ENCODE assay signal across 15 mouse cellular contexts in the genomic region with DNA sequence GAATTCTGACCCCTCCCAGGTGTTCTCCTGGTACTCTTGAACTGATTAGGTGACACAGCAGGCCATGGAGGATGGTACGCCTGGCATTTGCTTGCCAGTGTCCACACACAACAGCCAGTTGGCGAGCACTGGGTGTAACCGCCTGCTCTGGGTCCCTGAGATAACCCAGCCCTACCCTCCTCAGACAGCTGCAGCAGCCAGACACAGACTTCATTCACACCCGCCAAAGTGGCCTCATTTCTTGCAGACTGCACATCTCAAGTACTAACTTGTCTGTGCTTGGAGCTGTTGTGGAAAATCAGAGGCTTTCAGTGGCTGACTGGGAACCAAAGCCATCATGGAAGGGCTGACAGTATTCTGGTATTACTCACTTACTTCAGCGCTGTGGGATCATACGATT. TPM values are rescaled to one million over a fixed set of nuclear protein-coding genes. Genes with fewer than 3 reads are reported as not detected.
DNase-seq lines count a peak whose midpoint lies in the region; ATAC-seq and TF ChIP-seq lines count a peak whose summit lies in the region.
"Had no signal": no experiment of that assay in that cellular context is flagged by ENCODE, and none has a peak within 500 bp of the region (broad histone marks: within the 10 kb centered on the region; RNA-seq: fewer than 3 reads in every experiment).

No protein-coding gene starts in this region.

- H3K4me1 ChIP-seq in heart, embryonic 16.5 days (ENCODE audit: control insufficient read depth, insufficient read depth, low read length), result no peaks in the 10 kb centered on the region
- peaks cover 11% of the 10 kb centered on the region; the same call in 1 of the 2 replicates for H3K4me1 ChIP-seq in intestine, embryonic 15.5 days (replicated peaks)
- H3K4me1 ChIP-seq in hindbrain, embryonic 14.5 days (replicated peaks; ENCODE audit: control insufficient read depth, insufficient read depth, low read length), result no peaks in the 10 kb centered on the region
- H3K4me1 ChIP-seq in hindbrain, postnatal 0 days (ENCODE audit: insufficient read depth, low read length), result no peaks in the 10 kb centered on the region

- no peaks in the 10 kb centered on the region for H3K36me3 ChIP-seq in heart, embryonic 16.5 days (ENCODE audit: control insufficient read depth, insufficient read depth)
- H3K36me3 ChIP-seq in intestine, embryonic 15.5 days, result no peaks in the 10 kb centered on the region
- no peaks in the 10 kb centered on the region for H3K36me3 ChIP-seq in hindbrain, embryonic 14.5 days (replicated peaks; ENCODE audit: control insufficient read depth, insufficient read depth)
- H3K36me3 ChIP-seq in hindbrain, postnatal 0 days (ENCODE audit: insufficient read depth, low read length), result no peaks in the 10 kb centered on the region
- H3K36me3 ChIP-seq: heart, embryonic 15.5 days had no signal

- no peak overlapping the region for H3K27ac ChIP-seq in heart, embryonic 16.5 days (ENCODE audit: low read length)
- 0 out of 2 replicates have a peak overlapping the region, but pooled peaks have one; percentile 32 for H3K27ac ChIP-seq in intestine, embryonic 15.5 days
- H3K27ac ChIP-seq in hindbrain, embryonic 14.5 days, result no peak overlapping the region
- H3K27ac ChIP-seq in hindbrain, postnatal 0 days, result no peak overlapping the region
- H3K27ac ChIP-seq: heart, embryonic 15.5 days had no signal

- no peaks in the 10 kb centered on the region for H3K9me3 ChIP-seq in heart, embryonic 16.5 days (replicated peaks; ENCODE audit: control insufficient read depth, low read length)
- H3K9me3 ChIP-seq in intestine, embryonic 15.5 days, result no peaks in the 10 kb centered on the region
- no peaks in the 10 kb centered on the region for H3K9me3 ChIP-seq in hindbrain, embryonic 14.5 days (ENCODE audit: control insufficient read depth, low read length)
- H3K9me3 ChIP-seq in hindbrain, postnatal 0 days (ENCODE audit: low read length), result no peaks in the 10 kb centered on the region
- H3K9me3 ChIP-seq: heart, embryonic 15.5 days had no signal

- H3K9ac ChIP-seq in heart, embryonic 16.5 days (ENCODE audit: low read length), result no peak overlapping the region
- no peak overlapping the region for H3K9ac ChIP-seq in intestine, embryonic 15.5 days
- no peak overlapping the region for H3K9ac ChIP-seq in hindbrain, embryonic 14.5 days
- H3K9ac ChIP-seq in hindbrain, postnatal 0 days (replicated peaks; ENCODE audit: low read length), result no peak overlapping the region
- H3K9ac ChIP-seq: heart, embryonic 15.5 days had no signal

- 0 out of 2 replicates have a peak, but pooled peaks have one; percentile 20 for ATAC-seq in heart, embryonic 16.5 days (replicated peaks; ENCODE audit: extremely low read depth, insufficient read depth, low FRiP score)
- ATAC-seq in intestine, embryonic 15.5 days, result peak; percentile 64
- ATAC-seq in hindbrain, embryonic 14.5 days (ENCODE audit: low FRiP score), result no peak
- ATAC-seq in hindbrain, postnatal 0 days, result no peak
- ATAC-seq: forebrain, embryonic 16.5 days; midbrain, embryonic 16.5 days had no signal

- 37% methylated on average over 6 of the region's 6 CpGs for WGBS in heart, embryonic 16.5 days
- WGBS in intestine, embryonic 15.5 days, result 52% methylated on average over 6 of the region's 6 CpGs
- WGBS in hindbrain, embryonic 14.5 days, result 81% methylated on average over 6 of the region's 6 CpGs
- 89% methylated on average over 6 of the region's 6 CpGs for WGBS in hindbrain, postnatal 0 days

- H3K27me3 ChIP-seq in heart, embryonic 16.5 days (ENCODE audit: control insufficient read depth, insufficient read depth, low read length), result peaks cover 3% of the 10 kb centered on the region; the same call in 1 of the 2 replicates
- H3K27me3 ChIP-seq in intestine, embryonic 15.5 days (replicated peaks), result no peaks in the 10 kb centered on the region
- H3K27me3 ChIP-seq in hindbrain, embryonic 14.5 days (ENCODE audit: control insufficient read depth, insufficient read depth, low read length), result no peaks in the 10 kb centered on the region
- no peaks in the 10 kb centered on the region for H3K27me3 ChIP-seq in hindbrain, postnatal 0 days (ENCODE audit: insufficient read depth, low read length)

- intact Hi-C loops in heart, postnatal 25 days (cut with DNase I), result no loop called here

- DNase-seq in heart, postnatal 25 days (ENCODE audit: low spot score), result no peak
- DNase-seq in c-Kit-positive CD71-positive TER-119-negative erythroid progenitor cells, embryonic 14.5 days (ENCODE audit: low read depth), result peak; percentile 74
- DNase-seq in spleen, postnatal 10 days (ENCODE audit: low spot score in 2 of 2), result peak; percentile 60 to 83
- no peak for DNase-seq in hindbrain, embryonic 14.5 days (ENCODE audit: low spot score)
- DNase-seq in hindbrain, postnatal 0 days (ENCODE audit: low spot score), result no peak
- no peak for DNase-seq in ovary, postnatal 10 days (ENCODE audit: low spot score)
- DNase-seq: embryo, embryonic 11 days; kidney, postnatal 14 days had no signal

- no peak for TF ChIP-seq CTCF in hindbrain, postnatal 0 days (IDR thresholded peaks at IDR 0.05; ENCODE audit: low read depth)

- H3K4me2 ChIP-seq in heart, embryonic 16.5 days (ENCODE audit: low read depth, low read length), result no peak overlapping the region
- no peak overlapping the region for H3K4me2 ChIP-seq in intestine, embryonic 15.5 days (replicated peaks)
- no peak overlapping the region for H3K4me2 ChIP-seq in hindbrain, embryonic 14.5 days (replicated peaks)
- H3K4me2 ChIP-seq in hindbrain, postnatal 0 days (ENCODE audit: low read depth, low read length), result no peak overlapping the region
- H3K4me2 ChIP-seq: heart, embryonic 15.5 days had no signal

- no peak overlapping the region for H3K4me3 ChIP-seq in heart, embryonic 16.5 days (ENCODE audit: low read length)
- no peak overlapping the region for H3K4me3 ChIP-seq in intestine, embryonic 15.5 days (replicated peaks)
- H3K4me3 ChIP-seq in hindbrain, embryonic 14.5 days (replicated peaks; ENCODE audit: low read length), result no peak overlapping the region
- H3K4me3 ChIP-seq in hindbrain, postnatal 0 days (ENCODE audit: low read length), result no peak overlapping the region
- H3K4me3 ChIP-seq: heart, embryonic 15.5 days had no signal

RNA-seq across cellular contexts. Expression of a gene that starts 7.6 kb away (rescaled TPM):
- 0.19 TPM in 1 of 2 replicates, not detected in the other for polyA plus RNA-seq in heart, embryonic 16.5 days (2015; fragmentation: Nextera tagmentation; extraction: Ambion mirVana)
- total RNA-seq in heart, postnatal 25 days (2021), result under 1 TPM; 0.42 to 0.56 TPM
- 0.24 TPM in 1 of 2 replicates, not detected in the other for polyA plus RNA-seq in intestine, embryonic 15.5 days (2015; fragmentation: Nextera tagmentation; extraction: Ambion mirVana)
- not detected in 2 replicates for polyA plus RNA-seq in hindbrain, embryonic 14.5 days (2014; fragmentation: Nextera tagmentation; extraction: Ambion mirVana)
- 0.31 and 2.2 TPM in 2 replicates for total RNA-seq in hindbrain, postnatal 0 days (2014; rRNA removed)
- 0.23 TPM in 1 of 2 replicates, not detected in the other for polyA plus RNA-seq in hindbrain, postnatal 0 days (2015; fragmentation: Nextera tagmentation; extraction: Ambion mirVana)
- polyA plus RNA-seq: brain, embryonic 14.5 days; forebrain, embryonic 16.5 days; limb, embryonic 11.5 days; midbrain, embryonic 16.5 days had no signal

RNA-seq across cellular contexts. Expression of a gene that starts 34.6 kb away (rescaled TPM):
- 51.5 and 53.5 TPM in 2 replicates for polyA plus RNA-seq in heart, embryonic 16.5 days (2015; fragmentation: Nextera tagmentation; extraction: Ambion mirVana)
- 10 to 100 TPM; 48.8 to 49.2 TPM for total RNA-seq in heart, postnatal 25 days (2021)
- 30.5 and 30.6 TPM in 2 replicates for polyA plus RNA-seq in intestine, embryonic 15.5 days (2015; fragmentation: Nextera tagmentation; extraction: Ambion mirVana)
- 14.9 and 16.6 TPM in 2 replicates for polyA plus RNA-seq in hindbrain, embryonic 14.5 days (2014; fragmentation: Nextera tagmentation; extraction: Ambion mirVana)
- 2.9 and 8.9 TPM in 2 replicates for total RNA-seq in hindbrain, postnatal 0 days (2014; rRNA removed)
- 16.0 and 17.0 TPM in 2 replicates for polyA plus RNA-seq in hindbrain, postnatal 0 days (2015; fragmentation: Nextera tagmentation; extraction: Ambion mirVana)

Comparison
In these comparisons a context has a peak if more than half of its experiments do, and no peak if none do; other contexts are left out.
1. ATAC-seq: peak in heart, embryonic 16.5 days (single experiment) and intestine, embryonic 15.5 days (single experiment); none in hindbrain, embryonic 14.5 days (single experiment) and hindbrain, postnatal 0 days (single experiment).
2. DNase-seq: peak in c-Kit-positive CD71-positive TER-119-negative erythroid progenitor cells, embryonic 14.5 days (single experiment) and spleen, postnatal 10 days (2 of 2); none in heart, postnatal 25 days (single experiment), hindbrain, embryonic 14.5 days (single experiment), hindbrain, postnatal 0 days (single experiment) and ovary, postnatal 10 days (single experiment).